Mouse (Mus musculus): ENCODE data around the gene Exoc4.

The Exoc4 gene

GRCm38 (mm10) chr6:33992213-33993034 lies 743.5 kb downstream of the Exoc4 start:
- no peak for DNase-seq (ENCODE audit: low read depth, low spot score)
- Histone ChIP-seq H3K36me3 (ENCODE audit: control insufficient read depth, insufficient read depth, low read length, poor library complexity, severe bottlenecking) (no peaks in the 10 kb centered on the region), H3K27me3 (ENCODE audit: control insufficient read depth, insufficient read depth, low read length, poor library complexity, severe bottlenecking) (no peaks in the 10 kb centered on the region)

- Histone ChIP-seq H3K27me3 (ENCODE audit: control insufficient read depth, insufficient read depth, low read length, poor library complexity, severe bottlenecking) (no peaks in the 10 kb centered on the region), H3K36me3 (ENCODE audit: control insufficient read depth, insufficient read depth, low read length, poor library complexity, severe bottlenecking) (no peaks in the 10 kb centered on the region)
- DNase-seq (ENCODE audit: low read depth, low spot score): no peak
These were observed 745.0 kb downstream of the Exoc4 start for GRCm38 (mm10) chr6:33993842-33994241.

DNA sequence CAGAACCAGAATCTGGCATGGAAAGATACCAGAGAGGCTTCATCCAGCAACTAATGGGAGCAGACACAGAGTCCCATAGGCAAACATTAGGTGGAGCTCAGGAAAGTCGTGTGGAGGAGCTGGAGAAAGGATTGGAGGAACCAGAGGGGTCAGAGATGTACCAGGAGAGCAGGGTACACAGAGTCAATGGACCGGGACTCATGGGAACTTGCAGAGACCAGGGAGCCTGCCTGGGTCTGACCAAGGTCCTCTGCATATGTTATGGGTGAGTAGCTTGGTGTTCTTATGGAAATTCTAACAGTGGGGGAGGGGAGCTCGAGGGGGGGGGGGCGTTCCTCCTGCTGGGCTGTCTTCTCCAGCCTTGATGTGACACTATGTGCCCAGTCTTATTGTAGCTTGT lies 749.7 kb downstream of the Exoc4 start:
- no peaks in the 10 kb centered on the region for H3K27me3 ChIP-seq (ENCODE audit: control insufficient read depth, insufficient read depth, low read length, poor library complexity, severe bottlenecking)
- no peak for DNase-seq (ENCODE audit: low read depth, low spot score)
- H3K36me3 ChIP-seq (ENCODE audit: control insufficient read depth, insufficient read depth, low read length, poor library complexity, severe bottlenecking): no peaks in the 10 kb centered on the region

- Histone ChIP-seq H3K36me3 (ENCODE audit: control insufficient read depth, insufficient read depth, low read length, poor library complexity, severe bottlenecking) (no peaks in the 10 kb centered on the region), H3K27me3 (ENCODE audit: control insufficient read depth, insufficient read depth, low read length, poor library complexity, severe bottlenecking) (no peaks in the 10 kb centered on the region)
- no peak for DNase-seq (ENCODE audit: low read depth, low spot score)
These were observed 750.6 kb downstream of the Exoc4 start for GRCm38 (mm10) chr6:33999530-33999929.

DNA sequence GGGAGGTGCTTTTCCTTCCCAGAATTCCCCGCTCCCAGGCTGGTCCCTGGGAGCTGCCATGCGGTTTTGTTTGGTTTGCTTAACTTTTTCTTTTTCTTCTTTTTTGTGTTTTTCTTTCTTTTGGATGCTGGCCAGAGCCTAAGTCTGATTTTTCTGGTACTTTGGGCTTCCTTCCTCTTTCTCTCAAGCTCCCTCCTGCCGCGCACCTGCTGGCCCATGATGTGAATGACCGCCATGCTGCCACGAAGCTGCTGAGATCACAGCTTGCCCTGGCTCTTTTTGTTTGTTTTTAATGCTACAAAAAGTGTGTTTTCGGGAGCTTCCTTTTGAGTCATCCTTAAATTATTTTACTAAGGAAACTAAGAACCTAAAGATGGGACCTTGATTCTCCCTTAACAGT lies 751.8 kb downstream of the Exoc4 start:
- Histone ChIP-seq H3K27me3 (ENCODE audit: control insufficient read depth, insufficient read depth, low read length, poor library complexity, severe bottlenecking) (no peaks in the 10 kb centered on the region), H3K36me3 (ENCODE audit: control insufficient read depth, insufficient read depth, low read length, poor library complexity, severe bottlenecking) (no peaks in the 10 kb centered on the region)
- no peak for DNase-seq (ENCODE audit: low read depth, low spot score)

- no peak for DNase-seq (ENCODE audit: low read depth, low spot score)
- Histone ChIP-seq H3K27me3 (ENCODE audit: control insufficient read depth, insufficient read depth, low read length, poor library complexity, severe bottlenecking) (no peaks in the 10 kb centered on the region), H3K36me3 (ENCODE audit: control insufficient read depth, insufficient read depth, low read length, poor library complexity, severe bottlenecking) (no peaks in the 10 kb centered on the region)
These were observed 754.1 kb downstream of the Exoc4 start for GRCm38 (mm10) chr6:34003033-34003432.

DNA sequence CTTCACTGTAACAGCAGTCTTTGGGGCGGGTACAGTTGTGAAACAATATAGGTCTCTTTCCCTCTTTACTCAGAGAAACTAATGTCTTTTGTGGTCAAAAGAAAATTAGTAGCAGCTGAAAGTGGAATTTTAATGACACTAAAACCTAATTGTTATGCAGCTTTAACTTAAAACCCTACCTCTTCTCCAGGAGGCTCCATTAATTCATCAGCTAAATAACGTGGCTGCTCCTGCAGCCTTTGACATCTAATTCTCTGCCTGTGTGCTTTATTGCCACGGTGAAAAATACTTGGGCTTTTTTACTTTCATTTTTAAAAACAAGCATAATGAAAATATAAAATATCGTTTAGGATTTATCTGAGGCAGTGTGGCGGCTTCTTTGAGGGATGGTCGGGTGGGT lies 764.6 kb downstream of the Exoc4 start:
- H3K36me3 ChIP-seq (ENCODE audit: control insufficient read depth, insufficient read depth, low read length, poor library complexity, severe bottlenecking): no peaks in the 10 kb centered on the region
- H3K27me3 ChIP-seq (ENCODE audit: control insufficient read depth, insufficient read depth, low read length, poor library complexity, severe bottlenecking): no peaks in the 10 kb centered on the region
- no peak for DNase-seq (ENCODE audit: low read depth, low spot score)
